Mouse (Mus musculus) heart, adult 2 months (tissue): Measurements from ENCODE around the gene Ndufa7. TPM values are rescaled to one million over a fixed set of nuclear protein-coding genes. Genes with fewer than 3 reads are reported as not detected.
A peak's percentile ranks its signal among the peaks of the same experiment; 100 is the strongest.
"Not testable (repeated sequence)": the region's sequence is repeated elsewhere in the genome, so short reads cannot be mapped to it uniquely, and the experiment has no call there.

Experiments used
- DNase-seq, 2 experiments: peaks; one replicate each; pipeline ENCODE4 v3.0.0; 2021
- H3K27ac ChIP-seq: fragments of 200-600 bp; 2 replicates; pipeline ENCODE4 v1.8.1; 2022
- H3K27me3 ChIP-seq: fragments of 200-500 bp; 2 replicates; pipeline ENCODE4 v1.6.1; 2012; ENCODE audit warnings: mild to moderate bottlenecking, low read length, inconsistent platforms, mixed read lengths; ENCODE audit not compliant: control insufficient read depth, insufficient read depth
- H3K36me3 ChIP-seq: fragments of 200-500 bp; 2 replicates; pipeline ENCODE4 v1.6.1; 2012; ENCODE audit warnings: low read length, inconsistent platforms; ENCODE audit not compliant: control insufficient read depth, insufficient read depth
- H3K4me1 ChIP-seq: fragments of 200-500 bp; 2 replicates; pipeline ENCODE4 v1.6.1; 2011; ENCODE audit warnings: low read length; ENCODE audit not compliant: control insufficient read depth, insufficient read depth
- H3K4me3 ChIP-seq: fragments of 200-600 bp; 2 replicates; pipeline ENCODE4 v1.8.1; 2022
- H3K79me2 ChIP-seq: fragments of 200-500 bp; replicated peaks from 2 replicates; pipeline ENCODE4 v1.6.1; 2012; ENCODE audit warnings: mild to moderate bottlenecking, inconsistent platforms, low read length, moderate library complexity, mixed read lengths; ENCODE audit not compliant: control insufficient read depth, insufficient read depth
- H3K9ac ChIP-seq: fragments of 200-500 bp; 2 replicates; pipeline ENCODE4 v1.6.1; 2012; ENCODE audit warnings: low read depth, mild to moderate bottlenecking, control low read depth, inconsistent platforms, low read length, mixed read lengths
- CTCF ChIP-seq: fragments of 200-600 bp; IDR thresholded peaks from 2 replicates; pipeline ENCODE4 v1.8.1; 2022; ENCODE audit warnings: antibody characterized with exemption, mild to moderate bottlenecking, moderate library complexity
- EP300 ChIP-seq: fragments of 200-500 bp; IDR thresholded peaks from 2 replicates; pipeline ENCODE4 v1.6.1; 2011; ENCODE audit warnings: low read depth, low read length, control low read depth; ENCODE audit not compliant: insufficient read depth
- POLR2A ChIP-seq: fragments of 200-500 bp; IDR thresholded peaks from 2 replicates; pipeline ENCODE4 v1.6.1; 2011; ENCODE audit warnings: mild to moderate bottlenecking, low read depth, low read length, control low read depth; ENCODE audit not compliant: insufficient read depth
- WGBS: fragments of 180-500 bp; shearing (Covaris S2); methylation state at CpG from one replicate; pipeline ENCODE4 v1.1.7; 2018; 5-methylcytosine and 5-hydroxymethylcytosine counted together
- intact Hi-C: fragments of 180-260 bp; cut with DNase I; formaldehyde crosslinking; loops from one replicate; pipeline ENCODE4 v1.15.1; 2025
- polyA plus RNA-seq: library from polyadenylated mRNA; depleted of rRNA; stranded (reverse); fragments of >200 nt; gene quantifications from 2 replicates; pipeline ENCODE4 v1.2.3, GENCODE M21; 2012
- total RNA-seq, 2 experiments: library from RNA; stranded (reverse); gene quantifications; 2 replicates each; pipeline ENCODE4 v1.2.3; 2021

The Ndufa7 gene
- total and polyA plus RNA-seq, 3 experiments = 609 to 755 (median 707) TPM

- Histone ChIP-seq H3K79me2 (no peaks in the 10 kb centered on the region), H3K4me1 (peaks cover 8% of the 10 kb centered on the region), H3K9ac (no peak overlapping the region), H3K36me3 (peaks cover 16% of the 10 kb centered on the region), H3K4me3 (no peak overlapping the region; the same call in 1 of the 2 replicates), H3K27ac (peak overlapping the region; percentile 95), H3K27me3 (no peaks in the 10 kb centered on the region)
- WGBS = 76% methylated on average over 6 of the region's 6 CpGs
- intact Hi-C loops = no loop called here
- TF ChIP-seq CTCF (no peak), EP300 (no peak), POLR2A (no peak)
- no peak for DNase-seq
Observed at GRCm38 (mm10) chr17:33815399-33815798, 9.0 kb upstream of the Ndufa7 start.

- TF ChIP-seq EP300 = 0 out of 2 replicates have a peak, but pooled peaks have one; percentile 10
- TF ChIP-seq POLR2A = no peak; the same call in 1 of the 2 replicates
- TF ChIP-seq CTCF = no peak
- 38% methylated on average over 5 of the region's 5 CpGs for WGBS
Observed at GRCm38 (mm10) chr17:33816612-33817011, 7.8 kb upstream of the Ndufa7 start.

DNA sequence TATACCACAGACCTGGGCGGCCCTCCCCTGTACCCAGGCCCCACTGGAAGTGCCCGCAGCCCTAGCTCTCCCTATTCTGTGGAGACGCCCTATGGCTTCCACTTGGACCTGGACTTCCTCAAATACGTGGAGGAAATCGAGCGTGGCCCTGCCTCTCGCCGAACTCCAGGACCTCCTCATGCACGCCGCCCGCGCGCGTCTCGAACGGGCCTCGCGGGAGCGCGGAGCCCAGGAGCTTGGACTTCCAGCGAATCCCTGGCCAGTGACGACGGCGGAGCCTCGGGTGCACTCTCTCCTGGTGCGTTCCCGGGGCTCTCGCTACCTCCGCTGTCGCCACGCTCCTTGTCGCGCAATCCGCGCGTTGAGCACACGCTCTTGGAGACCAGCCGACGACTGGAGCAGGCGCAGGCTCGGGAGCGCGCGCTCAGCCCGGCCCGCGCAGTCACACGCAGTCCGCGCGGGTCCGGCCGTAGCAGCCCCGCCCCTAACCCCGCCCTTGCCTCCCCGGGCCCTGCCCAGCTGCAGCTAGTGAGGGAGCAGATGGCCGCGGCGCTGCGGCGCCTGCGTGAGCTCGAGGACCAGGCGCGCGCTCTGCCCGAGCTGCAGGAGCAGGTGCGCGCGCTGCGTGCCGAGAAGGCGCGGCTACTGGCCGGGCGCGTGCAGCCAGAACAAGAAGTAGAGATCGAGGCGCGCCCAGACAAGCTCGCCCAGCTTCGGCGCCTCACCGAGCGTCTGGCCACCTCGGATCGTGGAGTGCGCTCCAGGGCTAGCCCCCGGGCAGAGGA lies 7.0 kb upstream of the Ndufa7 start:
- Histone ChIP-seq H3K27ac (peak overlapping the region; percentile 95), H3K4me3 (peak overlapping the region; percentile 83), H3K27me3 (no peaks in the 10 kb centered on the region), H3K79me2 (no peaks in the 10 kb centered on the region), H3K36me3 (peaks cover 21% of the 10 kb centered on the region), H3K4me1 (peaks cover 8% of the 10 kb centered on the region), H3K9ac (peak overlapping the region; percentile 96)
- DNase-seq = peak; percentile 87 to 94
- TF ChIP-seq CTCF = no peak
- TF ChIP-seq POLR2A = peak; percentile 89
- peak; percentile 27; the same call in 1 of the 2 replicates for TF ChIP-seq EP300
- under 1% methylated on average over 85 of the region's 89 CpGs for WGBS
- intact Hi-C loops = no loop called here

More at GRCm38 (mm10) chr17:33816612-33817011, 7.8 kb upstream of the Ndufa7 start:
- peak overlapping the region; percentile 96 for H3K9ac ChIP-seq
- H3K27me3 ChIP-seq = no peaks in the 10 kb centered on the region
- H3K27ac ChIP-seq = peak overlapping the region; percentile 95
- H3K79me2 ChIP-seq = no peaks in the 10 kb centered on the region
- intact Hi-C loops = no loop called here
- H3K36me3 ChIP-seq = peaks cover 19% of the 10 kb centered on the region
- peaks cover 8% of the 10 kb centered on the region for H3K4me1 ChIP-seq
- H3K4me3 ChIP-seq = peak overlapping the region; percentile 83
- DNase-seq = no peak

GRCm38 (mm10) chr17:33817969-33818643 lies 6.3 kb upstream of the Ndufa7 start:
- H3K4me3 ChIP-seq = peak overlapping the region; percentile 83
- 31% methylated on average over 33 of the region's 33 CpGs for WGBS
- H3K9ac ChIP-seq = peak overlapping the region; percentile 75
- H3K79me2 ChIP-seq = no peaks in the 10 kb centered on the region
- H3K27ac ChIP-seq = peak overlapping the region; percentile 95
- DNase-seq = no peak
- H3K36me3 ChIP-seq = peaks cover 26% of the 10 kb centered on the region
- TF ChIP-seq POLR2A = no peak; the same call in 1 of the 2 replicates
- TF ChIP-seq CTCF = no peak
- TF ChIP-seq EP300 = no peak
- H3K27me3 ChIP-seq = no peaks in the 10 kb centered on the region
- intact Hi-C loops = no loop called here
- peaks cover 8% of the 10 kb centered on the region for H3K4me1 ChIP-seq

- intact Hi-C loops = no loop called here
- no peak overlapping the region for H3K9ac ChIP-seq
- no peaks in the 10 kb centered on the region for H3K27me3 ChIP-seq
- 34% methylated on average over 1 of the region's 1 CpGs for WGBS
- H3K79me2 ChIP-seq = 0 out of 2 replicates have a peak, but pooled peaks cover 1% of the 10 kb centered on the region
- TF ChIP-seq POLR2A = no peak
- TF ChIP-seq CTCF = peak; percentile 50
- TF ChIP-seq EP300 = no peak
- no peak for DNase-seq
- H3K4me1 ChIP-seq = peaks cover 14% of the 10 kb centered on the region
- H3K27ac ChIP-seq = no peak overlapping the region
- H3K4me3 ChIP-seq = no peak overlapping the region
- peaks cover 27% of the 10 kb centered on the region for H3K36me3 ChIP-seq
Observed at GRCm38 (mm10) chr17:33822436-33822959, 1.9 kb upstream of the Ndufa7 start.

GRCm38 (mm10) chr17:33823171-33823570 lies 1.2 kb upstream of the Ndufa7 start:
- peaks cover 28% of the 10 kb centered on the region for H3K36me3 ChIP-seq
- peak overlapping the region; percentile 95 for H3K4me3 ChIP-seq
- H3K27me3 ChIP-seq, intact Hi-C loops, H3K27ac ChIP-seq, H3K79me2 ChIP-seq, DNase-seq: not testable (repeated sequence)
- peaks cover 13% of the 10 kb centered on the region for H3K4me1 ChIP-seq
- 60% methylated on average over 8 of the region's 8 CpGs for WGBS
- peak overlapping the region; percentile 21; the same call in 1 of the 2 replicates for H3K9ac ChIP-seq

- 3% methylated on average over 6 of the region's 6 CpGs for WGBS
- DNase-seq, intact Hi-C loops: not testable (repeated sequence)
Observed at GRCm38 (mm10) chr17:33824997-33825330, 592 bp downstream of the Ndufa7 start.

More at GRCm38 (mm10) chr17:33824997-33825330, 592 bp downstream of the Ndufa7 start:
- Histone ChIP-seq H3K27ac (peak overlapping the region; percentile 95), H3K4me3 (peak overlapping the region; percentile 95), H3K36me3 (peaks cover 40% of the 10 kb centered on the region), H3K4me1 (peaks cover 20% of the 10 kb centered on the region), H3K9ac (peak overlapping the region; percentile 78; the same call in 1 of the 2 replicates)
- H3K27me3 ChIP-seq, H3K79me2 ChIP-seq: not testable (repeated sequence)
